Mouse (Mus musculus) fibroblast of lung, adult 2 months (primary cell): ENCODE data around the gene Myl7.
"Not testable (repeated sequence)": the region's sequence is repeated elsewhere in the genome, so short reads cannot be mapped to it uniquely, and the experiment has no call there.

Experiments used
- DNase-seq: peaks from one replicate; pipeline ENCODE4 v3.0.0-alpha.2; 2011; ENCODE audit warnings: low read depth

The Myl7 gene

GRCm38 (mm10) chr11:5903844-5904243 is 5.3 kb upstream of the Myl7 start:
- no peak for DNase-seq

GRCm38 (mm10) chr11:5902390-5902789 is 3.8 kb upstream of the Myl7 start:
- no peak for DNase-seq

- no peak for DNase-seq
Measured at GRCm38 (mm10) chr11:5901950-5902349, 3.4 kb upstream of the Myl7 start.

GRCm38 (mm10) chr11:5901320-5901719 is 2.7 kb upstream of the Myl7 start:
- DNase-seq: no peak

GRCm38 (mm10) chr11:5899286-5899685 is 704 bp upstream of the Myl7 start:
- DNase-seq: no peak

GRCm38 (mm10) chr11:5897839-5898238 is 743 bp downstream of the Myl7 start:
- DNase-seq: no peak

GRCm38 (mm10) chr11:5897230-5897629 is 1.4 kb downstream of the Myl7 start:
- no peak for DNase-seq

- no peak for DNase-seq
Measured at GRCm38 (mm10) chr11:5893807-5894206, 4.8 kb downstream of the Myl7 start.

- no peak for DNase-seq
Measured at GRCm38 (mm10) chr11:5892810-5893368, 5.7 kb downstream of the Myl7 start.

GRCm38 (mm10) chr11:5892151-5892591 is 6.4 kb downstream of the Myl7 start:
- DNase-seq: no peak

- DNase-seq: not testable (repeated sequence)
Measured at GRCm38 (mm10) chr11:5888563-5888962, 10.0 kb downstream of the Myl7 start.

- no peak for DNase-seq
Measured at GRCm38 (mm10) chr11:5887250-5887649, 11.3 kb downstream of the Myl7 start.

- DNase-seq: no peak
Measured at GRCm38 (mm10) chr11:5886187-5886586, 12.4 kb downstream of the Myl7 start.

GRCm38 (mm10) chr11:5882518-5882917 is 16.1 kb downstream of the Myl7 start:
- no peak for DNase-seq

GRCm38 (mm10) chr11:5879905-5880304 is 18.7 kb downstream of the Myl7 start:
- DNase-seq: no peak

GRCm38 (mm10) chr11:5878661-5879060 is 19.9 kb downstream of the Myl7 start:
- DNase-seq: no peak

GRCm38 (mm10) chr11:5877921-5878526 is 20.6 kb downstream of the Myl7 start, which contains the start of gene Pold2:
Gene Pold2, minus strand, starts transcription at chr11:5878292.
- peak; percentile 95 for DNase-seq

GRCm38 (mm10) chr11:5877421-5877820 is 21.2 kb downstream of the Myl7 start:
- no peak for DNase-seq

GRCm38 (mm10) chr11:5873192-5873591 is 25.4 kb downstream of the Myl7 start:
- no peak for DNase-seq

GRCm38 (mm10) chr11:5872707-5873106 is 25.9 kb downstream of the Myl7 start:
- DNase-seq: no peak

GRCm38 (mm10) chr11:5870069-5870468 is 28.5 kb downstream of the Myl7 start:
- DNase-seq: no peak

- no peak for DNase-seq
Measured at GRCm38 (mm10) chr11:5869331-5869730, 29.3 kb downstream of the Myl7 start.

GRCm38 (mm10) chr11:5868324-5868723 is 30.3 kb downstream of the Myl7 start:
- no peak for DNase-seq

GRCm38 (mm10) chr11:5867196-5867595 is 31.4 kb downstream of the Myl7 start:
- DNase-seq: no peak
